Mouse (Mus musculus) erythroblast, embryonic 14.5 days (primary cell): ENCODE data around the gene Rnaseh2b.

Experiments
- GATA1 ChIP-seq: IDR thresholded peaks from 2 replicates; pipeline ENCODE4 v1.6.1; 2012; ENCODE audit warnings: low read length, inconsistent platforms, mixed read lengths
- TAL1 ChIP-seq: IDR thresholded peaks from 3 replicates; pipeline ENCODE4 v1.6.1; 2012; ENCODE audit warnings: low read length, inconsistent platforms, mixed read lengths

- no peak for TF ChIP-seq TAL1
- no peak for TF ChIP-seq GATA1
Measured at GRCm38 (mm10) chr14:62256066-62256465, 36.3 kb upstream of the Rnaseh2b start.
